Mouse (Mus musculus) hindbrain, postnatal 0 days (tissue): ENCODE results near the gene Tspan2. TPM values are rescaled to one million over a fixed set of nuclear protein-coding genes. Genes with fewer than 3 reads are reported as not detected.

Source experiments
- ATAC-seq: fragments of 200-750 bp; cut with Nextera tagmentation; 2 replicates; pipeline ENCODE4 v1.8.0; 2017; ENCODE audit warnings: mild to moderate bottlenecking, moderate TSS enrichment, moderate library complexity
- DNase-seq: peaks from one replicate; pipeline ENCODE4 v3.0.0-alpha.2; 2015; ENCODE audit warnings: low spot score
- H3K27ac ChIP-seq: fragments of 300-500 bp; sonication (generic); 2 replicates; pipeline ENCODE4 v1.5.1; 2014; ENCODE audit warnings: mild to moderate bottlenecking
- H3K27me3 ChIP-seq: fragments of 300-500 bp; sonication (generic); 2 replicates; pipeline ENCODE4 v1.6.1; 2014; ENCODE audit warnings: low read length, mixed read lengths; ENCODE audit not compliant: insufficient read depth
- H3K36me3 ChIP-seq: fragments of 300-500 bp; sonication (generic); 2 replicates; pipeline ENCODE4 v1.6.1; 2014; ENCODE audit warnings: low read length, mixed read lengths; ENCODE audit not compliant: insufficient read depth
- H3K4me1 ChIP-seq: fragments of 300-500 bp; sonication (generic); 2 replicates; pipeline ENCODE4 v1.6.1; 2014; ENCODE audit warnings: antibody characterized with exemption, low read length, mixed read lengths; ENCODE audit not compliant: insufficient read depth
- H3K4me2 ChIP-seq: fragments of 300-500 bp; sonication (generic); 2 replicates; pipeline ENCODE4 v1.6.1; 2014; ENCODE audit warnings: low read depth, mild to moderate bottlenecking, low read length, moderate library complexity, mixed read lengths
- H3K4me3 ChIP-seq: fragments of 300-500 bp; sonication (generic); 2 replicates; pipeline ENCODE4 v1.5.1; 2014; ENCODE audit warnings: low read length
- H3K9ac ChIP-seq: fragments of 300-500 bp; sonication (generic); replicated peaks from 2 replicates; pipeline ENCODE4 v1.6.1; 2014; ENCODE audit warnings: mild to moderate bottlenecking, low read length, moderate library complexity, mixed read lengths
- H3K9me3 ChIP-seq: fragments of 300-500 bp; sonication (generic); 2 replicates; pipeline ENCODE4 v1.6.1; 2016; ENCODE audit warnings: low read length, mixed read lengths
- CTCF ChIP-seq: IDR thresholded peaks from 2 replicates; pipeline ENCODE4 v1.5.1; 2016; ENCODE audit warnings: antibody characterized with exemption, control low read depth, low read depth
- WGBS: fragments of 180-500 bp; shearing (Covaris S2); extraction: QIAGEN DNeasy Blood & Tissue Kit; methylation state at CpG from one replicate; pipeline ENCODE4 v1.1.7; 2014; 5-methylcytosine and 5-hydroxymethylcytosine counted together
- polyA plus RNA-seq: library from polyadenylated mRNA; unstranded; fragments of >200 nt; fragmentation: Nextera tagmentation; extraction: Ambion mirVana; gene quantifications from 2 replicates; pipeline ENCODE4 v1.2.1, GENCODE M21; 2015
- total RNA-seq: library from RNA; depleted of rRNA; stranded (reverse); fragments of >200 nt; gene quantifications from 2 replicates; pipeline ENCODE4 v1.2.3, GENCODE M21; 2014

The Tspan2 gene
- total and polyA plus RNA-seq, 2 experiments from 2014 or later, result 20.0 to 20.3 TPM

DNA sequence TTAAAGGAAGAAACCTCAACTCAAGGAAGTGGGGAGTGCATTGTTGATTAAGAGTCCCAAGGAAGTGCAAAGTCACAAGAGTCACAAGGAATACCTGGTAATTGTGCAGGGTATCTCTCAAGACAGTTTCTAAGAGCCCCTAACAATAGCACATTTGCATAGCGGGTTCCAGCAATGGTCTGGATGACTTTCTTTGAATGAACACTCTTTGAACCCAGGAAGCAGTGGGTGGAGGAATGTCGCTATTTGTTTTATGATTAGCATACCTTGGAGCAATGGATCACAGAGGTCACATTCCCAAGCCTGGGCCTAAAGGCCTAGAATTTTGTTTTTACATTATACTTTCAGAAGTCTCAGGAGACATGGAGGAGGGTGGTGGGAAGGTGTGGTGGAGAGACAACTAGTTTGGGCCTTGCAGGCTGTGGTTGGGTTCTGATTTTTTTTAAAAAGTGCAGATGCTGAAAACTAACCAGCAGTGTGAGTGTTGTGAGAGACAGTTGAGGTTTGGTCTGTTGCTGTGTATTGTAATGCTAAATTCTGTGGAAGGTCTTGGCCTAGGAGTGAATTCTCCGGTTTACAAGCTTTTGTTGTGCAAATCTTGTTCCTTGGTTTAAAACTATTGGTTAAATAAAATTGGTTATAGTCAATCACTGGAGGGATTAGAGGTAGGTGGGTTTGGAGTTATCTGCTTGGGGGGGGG lies 16.6 kb upstream of the Tspan2 start:
- H3K27me3 ChIP-seq, result no peaks in the 10 kb centered on the region
- TF ChIP-seq CTCF, result no peak
- no peak overlapping the region for H3K4me2 ChIP-seq
- no peaks in the 10 kb centered on the region for H3K36me3 ChIP-seq
- 50% methylated on average over 3 of the region's 3 CpGs for WGBS
- H3K9ac ChIP-seq, result no peak overlapping the region
- no peak for DNase-seq
- no peak for ATAC-seq
- H3K9me3 ChIP-seq, result no peaks in the 10 kb centered on the region
- no peaks in the 10 kb centered on the region for H3K4me1 ChIP-seq
- no peak overlapping the region for H3K27ac ChIP-seq
- no peak overlapping the region for H3K4me3 ChIP-seq

DNA sequence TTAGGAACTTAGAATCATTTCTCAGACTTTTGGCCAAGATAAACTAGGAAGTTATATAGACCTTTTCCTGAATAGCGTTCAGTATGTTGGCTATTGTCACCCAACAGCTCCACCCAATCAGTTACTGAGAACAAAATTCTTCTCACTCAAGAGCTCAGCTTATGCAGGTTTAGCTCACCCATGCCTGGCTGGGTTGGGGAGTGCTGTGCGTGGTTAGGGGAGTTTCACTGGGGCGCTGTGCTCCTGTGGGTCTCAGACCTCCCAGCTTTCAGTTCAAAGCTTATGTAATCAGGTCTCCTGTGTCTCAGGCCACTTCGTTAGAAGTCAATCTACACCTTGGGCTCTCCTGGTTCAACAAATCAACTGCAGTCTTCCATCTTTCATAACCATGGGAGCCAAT lies 11.2 kb upstream of the Tspan2 start:
- TF ChIP-seq CTCF, result no peak
- Histone ChIP-seq H3K27ac (no peak overlapping the region), H3K9me3 (no peaks in the 10 kb centered on the region), H3K4me3 (no peak overlapping the region), H3K4me2 (no peak overlapping the region), H3K9ac (no peak overlapping the region), H3K4me1 (peaks cover 10% of the 10 kb centered on the region), H3K36me3 (no peaks in the 10 kb centered on the region), H3K27me3 (no peaks in the 10 kb centered on the region)
- no peak for DNase-seq
- no peak for ATAC-seq
- WGBS, result 77% methylated on average over 4 of the region's 4 CpGs

GRCm38 (mm10) chr3:102723841-102724570 lies 10.3 kb upstream of the Tspan2 start:
- H3K4me1 ChIP-seq, result peaks cover 10% of the 10 kb centered on the region
- H3K4me2 ChIP-seq, result peak overlapping the region; percentile 35
- DNase-seq, result peak; percentile 28

DNA sequence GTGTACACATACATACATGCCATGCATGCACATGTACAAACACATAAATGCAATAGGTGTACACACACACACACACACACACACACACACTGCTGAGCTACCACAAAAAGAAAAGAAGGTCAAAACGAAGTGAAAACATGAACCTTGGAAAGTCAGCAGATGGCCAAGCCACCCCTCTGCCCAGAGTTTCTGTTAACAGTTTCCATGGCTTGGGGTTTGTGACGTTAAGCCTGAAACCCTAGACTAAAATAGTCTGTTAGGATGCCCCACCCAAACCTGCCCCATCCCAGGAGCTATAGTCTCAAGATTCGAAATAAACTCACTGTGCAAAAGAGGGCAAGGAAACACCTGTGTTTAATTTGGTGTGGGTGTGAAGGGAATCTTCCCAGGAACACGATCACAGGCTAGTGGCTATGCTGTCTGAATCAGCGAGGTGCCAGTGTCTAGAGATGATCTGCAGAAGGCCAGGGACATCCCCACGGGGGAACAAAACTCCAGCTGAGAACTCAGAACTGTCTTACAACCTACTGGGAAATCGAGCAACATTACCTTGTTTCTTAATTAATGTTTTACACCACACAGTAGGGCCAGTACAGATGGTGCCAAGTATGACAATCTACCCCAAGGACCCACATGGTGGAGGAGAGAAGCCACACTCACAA lies 9.4 kb upstream of the Tspan2 start:
- ATAC-seq, result no peak
- no peak overlapping the region for H3K4me3 ChIP-seq
- no peak overlapping the region for H3K9ac ChIP-seq
- no peak for DNase-seq
- 73% methylated on average over 7 of the region's 7 CpGs for WGBS
- H3K9me3 ChIP-seq, result no peaks in the 10 kb centered on the region
- no peaks in the 10 kb centered on the region for H3K27me3 ChIP-seq
- TF ChIP-seq CTCF, result no peak
- peaks cover 10% of the 10 kb centered on the region for H3K4me1 ChIP-seq
- no peak overlapping the region for H3K4me2 ChIP-seq
- H3K27ac ChIP-seq, result no peak overlapping the region
- H3K36me3 ChIP-seq, result no peaks in the 10 kb centered on the region

More at GRCm38 (mm10) chr3:102723841-102724570, 10.3 kb upstream of the Tspan2 start:
- no peak for TF ChIP-seq CTCF
- Histone ChIP-seq H3K27me3 (no peaks in the 10 kb centered on the region), H3K36me3 (no peaks in the 10 kb centered on the region), H3K9me3 (no peaks in the 10 kb centered on the region), H3K9ac (no peak overlapping the region), H3K4me3 (no peak overlapping the region), H3K27ac (no peak overlapping the region)
- ATAC-seq, result no peak
- 44% methylated on average over 6 of the region's 6 CpGs for WGBS

- Histone ChIP-seq H3K27ac (no peak overlapping the region), H3K36me3 (no peaks in the 10 kb centered on the region), H3K4me2 (no peak overlapping the region), H3K9ac (no peak overlapping the region), H3K9me3 (no peaks in the 10 kb centered on the region), H3K4me3 (no peak overlapping the region), H3K4me1 (peaks cover 3% of the 10 kb centered on the region; the same call in 1 of the 2 replicates), H3K27me3 (no peaks in the 10 kb centered on the region)
- no peak for TF ChIP-seq CTCF
- no peak for ATAC-seq
- no peak for DNase-seq
- WGBS, result 59% methylated on average over 5 of the region's 5 CpGs
These were observed 4.9 kb upstream of the Tspan2 start for GRCm38 (mm10) chr3:102729416-102729815.

DNA sequence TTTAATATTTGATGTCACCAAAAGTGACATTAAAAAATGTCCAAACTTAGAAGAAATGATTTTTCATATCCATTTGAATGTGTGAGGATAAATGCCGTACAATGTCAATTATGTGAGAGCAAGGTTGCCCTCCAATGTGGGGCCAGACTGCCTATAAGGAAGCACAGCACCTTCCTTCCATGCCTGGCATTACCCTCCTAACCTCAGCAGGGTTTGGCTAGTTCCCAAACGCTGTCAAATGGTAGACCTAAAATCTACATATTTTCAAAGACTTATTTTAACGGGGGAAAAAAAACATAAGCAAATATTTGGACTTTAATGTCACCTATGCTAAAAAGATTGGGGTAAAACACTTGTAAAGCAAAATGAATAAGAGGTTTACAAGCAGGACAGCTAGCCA lies 3.2 kb upstream of the Tspan2 start:
- H3K9me3 ChIP-seq, result no peaks in the 10 kb centered on the region
- H3K4me1 ChIP-seq, result peaks cover 8% of the 10 kb centered on the region; the same call in 1 of the 2 replicates
- no peak for ATAC-seq
- no peak overlapping the region for H3K9ac ChIP-seq
- 68% methylated on average over 3 of the region's 3 CpGs for WGBS
- no peaks in the 10 kb centered on the region for H3K27me3 ChIP-seq
- H3K27ac ChIP-seq, result no peak overlapping the region
- H3K4me2 ChIP-seq, result no peak overlapping the region
- DNase-seq, result no peak
- H3K36me3 ChIP-seq, result no peaks in the 10 kb centered on the region
- TF ChIP-seq CTCF, result no peak
- H3K4me3 ChIP-seq, result no peak overlapping the region

DNA sequence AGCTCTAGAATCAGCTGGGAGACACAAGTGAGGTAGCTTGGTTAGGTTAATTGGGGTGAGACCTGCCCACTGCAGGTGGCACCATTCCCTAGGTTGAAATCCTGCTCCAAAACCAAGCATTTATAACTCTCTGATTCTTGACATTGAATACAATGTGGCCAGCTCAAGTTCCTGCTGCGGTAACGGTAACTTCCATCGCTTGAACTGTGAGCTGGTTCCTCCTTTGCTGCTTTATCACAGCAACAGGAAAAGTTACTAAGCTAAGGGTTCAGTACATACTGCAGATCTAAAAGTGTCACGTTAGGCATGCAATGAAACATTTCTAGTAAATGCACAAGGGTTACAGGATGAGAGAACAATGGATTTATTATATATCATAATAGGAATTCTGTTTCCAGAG lies 1.7 kb upstream of the Tspan2 start:
- no peaks in the 10 kb centered on the region for H3K27me3 ChIP-seq
- ATAC-seq, result no peak
- H3K9me3 ChIP-seq, result no peaks in the 10 kb centered on the region
- WGBS, result 87% methylated on average over 4 of the region's 4 CpGs
- H3K4me3 ChIP-seq, result no peak overlapping the region
- H3K4me2 ChIP-seq, result no peak overlapping the region
- no peak for TF ChIP-seq CTCF
- no peak overlapping the region for H3K27ac ChIP-seq
- H3K4me1 ChIP-seq, result peaks cover 14% of the 10 kb centered on the region
- no peak for DNase-seq
- H3K36me3 ChIP-seq, result no peaks in the 10 kb centered on the region
- no peak overlapping the region for H3K9ac ChIP-seq
